Mouse (Mus musculus) C2C12 (cell line): ENCODE results near the gene Olfr430. TPM values are rescaled to one million over a fixed set of nuclear protein-coding genes. Genes with fewer than 3 reads are reported as not detected.

ENCODE experiments used
- H3K27me3 ChIP-seq: one replicate; pipeline ENCODE4 v1.6.1; 2011; ENCODE audit not compliant: control insufficient read depth, insufficient read depth, insufficient read length
- H3K36me3 ChIP-seq: one replicate; pipeline ENCODE4 v1.6.1; 2011; ENCODE audit not compliant: control insufficient read depth, insufficient read depth
- H3K4me3 ChIP-seq: one replicate; pipeline ENCODE4 v1.5.1; 2011; ENCODE audit warnings: mild to moderate bottlenecking, control low read depth; ENCODE audit not compliant: poor library complexity, insufficient read depth, severe bottlenecking
- H3K79me2 ChIP-seq: one replicate; pipeline ENCODE4 v1.6.1; 2011; ENCODE audit not compliant: control insufficient read depth, insufficient read depth
- H3K79me3 ChIP-seq: one replicate; pipeline ENCODE4 v1.6.1; 2011; ENCODE audit warnings: low read depth, control low read depth
- H3ac ChIP-seq: one replicate; pipeline ENCODE3; 2011; ENCODE audit warnings: low read depth; ENCODE audit not compliant: control insufficient read depth, insufficient read length
- CEBPB ChIP-seq: IDR thresholded peaks from one replicate; pipeline ENCODE4 v1.6.1; 2011; ENCODE audit warnings: low read depth, mild to moderate bottlenecking, control low read depth, moderate library complexity
- CTCF ChIP-seq: IDR thresholded peaks from one replicate; pipeline ENCODE4 v1.5.1; 2011; ENCODE audit not compliant: control insufficient read depth, insufficient read depth, insufficient read length
- FOSL1 ChIP-seq: IDR thresholded peaks from one replicate; pipeline ENCODE4 v1.8.0; 2011; ENCODE audit warnings: mild to moderate bottlenecking, low read length; ENCODE audit not compliant: poor library complexity, insufficient read depth, severe bottlenecking
- MAX ChIP-seq: IDR thresholded peaks from one replicate; pipeline ENCODE4 v1.6.1; 2011; ENCODE audit warnings: mild to moderate bottlenecking, control low read depth
- MYOD1 ChIP-seq: IDR thresholded peaks from one replicate; pipeline ENCODE4 v1.6.1; 2011; ENCODE audit warnings: low read depth; ENCODE audit not compliant: control insufficient read depth, insufficient read length
- MYOG ChIP-seq: IDR thresholded peaks from one replicate; pipeline ENCODE4 v1.6.1; 2011; ENCODE audit not compliant: control insufficient read depth, insufficient read length; ENCODE audit errors: extremely low read depth
- USF1 ChIP-seq: IDR thresholded peaks from one replicate; pipeline ENCODE4 v1.6.1; 2011; ENCODE audit warnings: low read depth, mild to moderate bottlenecking, control low read depth, moderate library complexity
- polyA plus RNA-seq: library from polyadenylated mRNA; unstranded; fragments of >200 nt; fragmentation: generic; extraction: Trizol; gene quantifications from one replicate; pipeline ENCODE4 v1.2.1, GENCODE M21; 2012; ENCODE audit warnings: missing spikeins

The Olfr430 gene
- polyA plus RNA-seq, 1 experiment, result not detected

DNA sequence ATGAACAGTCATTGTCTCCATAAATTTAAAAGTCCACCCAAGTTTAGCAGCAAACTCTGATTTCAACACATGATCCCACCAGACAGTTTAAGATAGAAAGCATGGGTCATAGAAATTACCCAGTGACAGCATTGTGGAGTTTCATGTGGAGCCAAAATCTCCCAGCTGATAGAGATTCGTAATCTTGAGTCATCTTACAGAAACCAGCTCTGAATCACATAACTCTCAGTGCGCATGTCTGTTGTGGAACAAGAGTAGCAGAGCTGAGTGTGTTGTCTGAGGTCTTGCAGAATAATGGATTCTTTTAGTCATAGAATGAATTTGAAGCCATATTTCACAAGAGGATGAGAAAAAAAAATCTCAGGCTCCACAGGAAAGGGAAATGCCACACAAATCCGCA is 13.4 kb upstream of the Olfr430 start:
- no peaks in the 10 kb centered on the region for H3K79me3 ChIP-seq
- no peak overlapping the region for H3K4me3 ChIP-seq
- H3K79me2 ChIP-seq, result no peaks in the 10 kb centered on the region
- no peaks in the 10 kb centered on the region for H3K36me3 ChIP-seq
- TF ChIP-seq MYOG (no peak), USF1 (no peak), MYOD1 (no peak), CEBPB (no peak), CTCF (no peak), FOSL1 (no peak), MAX (no peak)
- H3ac ChIP-seq, result no peak overlapping the region
- H3K27me3 ChIP-seq, result no peaks in the 10 kb centered on the region

GRCm38 (mm10) chr1:174055248-174055647 is 11.2 kb upstream of the Olfr430 start:
- Histone ChIP-seq H3K27me3 (no peaks in the 10 kb centered on the region), H3K79me3 (no peaks in the 10 kb centered on the region), H3K79me2 (no peaks in the 10 kb centered on the region), H3ac (no peak overlapping the region), H3K4me3 (no peak overlapping the region), H3K36me3 (no peaks in the 10 kb centered on the region)
- TF ChIP-seq FOSL1 (no peak), USF1 (no peak), MAX (no peak), CTCF (no peak), MYOD1 (no peak), CEBPB (no peak), MYOG (no peak)

DNA sequence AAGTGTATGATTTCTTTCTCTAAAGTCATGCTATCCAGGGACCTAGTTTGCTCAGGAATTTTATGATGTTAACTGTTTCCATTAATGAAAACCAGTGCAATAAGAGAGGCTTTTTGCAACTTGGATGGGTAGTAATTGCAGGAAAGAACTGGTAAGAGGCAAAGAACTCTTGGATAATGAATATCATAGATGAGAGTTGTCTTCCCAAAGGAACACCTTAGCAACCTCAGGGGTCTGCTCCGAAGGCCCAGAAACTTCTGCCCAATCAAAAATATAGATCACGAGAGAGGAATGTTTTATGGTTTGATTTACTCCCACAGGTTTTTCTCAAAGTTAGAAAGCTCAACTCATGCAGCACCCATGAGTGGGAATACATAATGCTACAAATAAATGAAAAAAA is 17.6 kb downstream of the Olfr430 start, which contains the start of gene Olfr429:
TSS of gene Olfr429 (plus strand) at position 301 of the 400 bp plus-strand sequence.
- no peak for TF ChIP-seq MYOD1
- TF ChIP-seq CTCF, result no peak
- no peak for TF ChIP-seq USF1
- no peak for TF ChIP-seq MYOG
- TF ChIP-seq MAX, result no peak
- TF ChIP-seq CEBPB, result no peak
- no peak for TF ChIP-seq FOSL1
- no peak within 1 kb of the TSS for H3ac ChIP-seq
- no peaks in the 10 kb centered on the region for H3K27me3 ChIP-seq
- H3K4me3 ChIP-seq, result no peak within 1 kb of the TSS
- no peaks in the 10 kb centered on the region for H3K79me2 ChIP-seq
- H3K79me3 ChIP-seq, result no peaks in the 10 kb centered on the region
- no peaks in the 10 kb centered on the region for H3K36me3 ChIP-seq

- no peaks in the 10 kb centered on the region for H3K27me3 ChIP-seq
- no peaks in the 10 kb centered on the region for H3K79me3 ChIP-seq
- H3K36me3 ChIP-seq, result no peaks in the 10 kb centered on the region
- H3ac ChIP-seq, result no peak within 1 kb of the TSS
- TF ChIP-seq MYOG (no peak), CEBPB (no peak), MYOD1 (no peak), USF1 (no peak), CTCF (no peak), MAX (no peak), FOSL1 (no peak)
- H3K79me2 ChIP-seq, result no peaks in the 10 kb centered on the region
- no peak within 1 kb of the TSS for H3K4me3 ChIP-seq
Observed at GRCm38 (mm10) chr1:174096591-174096990, 30.2 kb downstream of the Olfr430 start, which contains the start of gene Olfr427. TSS of gene Olfr427 (plus strand) at chr1:174096891.

DNA sequence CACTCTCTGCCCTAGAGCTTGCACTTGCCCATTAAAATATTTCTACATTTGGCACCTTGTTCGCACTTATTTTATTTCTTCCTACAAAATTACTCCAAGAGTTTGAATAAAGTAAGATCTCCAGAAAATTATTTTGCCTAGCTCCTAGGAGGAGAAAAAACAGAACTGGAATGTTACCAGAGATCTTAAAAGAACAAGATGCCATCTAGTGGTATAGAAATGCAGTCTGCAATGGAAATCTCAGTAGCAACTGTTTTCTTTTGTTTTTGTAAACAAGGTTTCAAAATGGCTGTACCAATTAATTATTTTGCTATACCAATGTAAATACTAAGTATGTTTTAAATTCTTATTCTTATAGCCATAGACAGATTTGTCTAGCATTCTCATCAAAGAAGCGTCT is 37.3 kb downstream of the Olfr430 start:
- TF ChIP-seq MYOG (no peak), CTCF (no peak), CEBPB (no peak)
- H3ac ChIP-seq, result no peak overlapping the region
- H3K4me3 ChIP-seq, result no peak overlapping the region
- no peaks in the 10 kb centered on the region for H3K79me2 ChIP-seq
- H3K79me3 ChIP-seq, result no peaks in the 10 kb centered on the region
- H3K36me3 ChIP-seq, result no peaks in the 10 kb centered on the region
- H3K27me3 ChIP-seq, result no peaks in the 10 kb centered on the region

DNA sequence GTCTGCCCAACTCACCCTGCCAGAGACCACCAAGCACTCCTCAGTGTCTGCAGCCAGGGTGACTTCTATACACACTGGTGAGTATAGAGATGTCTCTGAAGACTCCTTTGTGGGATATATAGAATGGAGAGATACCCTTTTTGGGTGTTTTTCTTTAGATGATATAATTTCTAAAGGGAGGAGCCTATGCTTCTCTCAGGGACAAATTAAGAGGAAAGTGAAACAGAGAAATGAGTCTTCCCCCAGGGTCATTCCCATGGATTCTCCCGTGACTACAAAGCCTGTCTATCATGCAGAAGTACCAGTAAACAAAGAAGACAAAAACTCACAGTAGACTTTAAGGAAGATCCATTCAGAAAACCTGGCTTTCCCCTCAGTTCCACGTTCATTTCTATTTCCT is 54.7 kb downstream of the Olfr430 start, which contains the start of gene Olfr231:
TSS of gene Olfr231 (minus strand) at position 101 of the 400 bp plus-strand sequence.
- H3K36me3 ChIP-seq, result no peaks in the 10 kb centered on the region
- no peaks in the 10 kb centered on the region for H3K79me3 ChIP-seq
- TF ChIP-seq MYOG, result no peak
- no peak for TF ChIP-seq USF1
- no peak for TF ChIP-seq CEBPB
- no peak for TF ChIP-seq MAX
- no peak within 1 kb of the TSS for H3K4me3 ChIP-seq
- no peak within 1 kb of the TSS for H3ac ChIP-seq
- no peaks in the 10 kb centered on the region for H3K79me2 ChIP-seq
- no peaks in the 10 kb centered on the region for H3K27me3 ChIP-seq

Other genes starting within 250 kb of the Olfr430 start
- gene Ifi211, start 153.6 kb upstream of the Olfr430 start, polyA plus RNA-seq, result 1.3 TPM
- 0.92 TPM for gene Mndal, start 124.1 kb upstream of the Olfr430 start, polyA plus RNA-seq
- 1.5 TPM for gene Ifi203, start 123.9 kb upstream of the Olfr430 start, polyA plus RNA-seq
- gene Ifi202b, start 83.9 kb upstream of the Olfr430 start, polyA plus RNA-seq, result 4.9 TPM
- not detected for gene Ifi205, start 34.8 kb upstream of the Olfr430 start, polyA plus RNA-seq
- not detected for gene Olfr433, start 25.9 kb upstream of the Olfr430 start, polyA plus RNA-seq
- not detected for gene Olfr432, start 17.4 kb upstream of the Olfr430 start, polyA plus RNA-seq
- not detected for gene Olfr429, start 17.7 kb downstream of the Olfr430 start, polyA plus RNA-seq
- not detected for gene Olfr427, start 30.3 kb downstream of the Olfr430 start, polyA plus RNA-seq
- gene Olfr231, start 54.6 kb downstream of the Olfr430 start, polyA plus RNA-seq, result not detected
- gene Olfr424, start 64.9 kb downstream of the Olfr430 start, polyA plus RNA-seq, result not detected
- not detected for gene Olfr420, start 89.0 kb downstream of the Olfr430 start, polyA plus RNA-seq
- not detected for gene Spta1, start 106.2 kb downstream of the Olfr430 start, polyA plus RNA-seq
- gene Olfr419, start 185.5 kb downstream of the Olfr430 start, polyA plus RNA-seq, result not detected